Mouse (Mus musculus) liver, postnatal 0 days (tissue): ENCODE results near the gene Nnat. TPM values are rescaled to one million over a fixed set of nuclear protein-coding genes. Genes with fewer than 3 reads are reported as not detected.

Experiments used
- ATAC-seq: fragments of 200-750 bp; cut with Nextera tagmentation; 2 replicates; pipeline ENCODE4 v1.8.0; 2017; ENCODE audit warnings: mild to moderate bottlenecking, moderate library complexity
- DNase-seq: peaks from one replicate; pipeline ENCODE4 v3.0.0-alpha.2; 2016
- H3K27ac ChIP-seq: fragments of 300-500 bp; sonication (generic); 2 replicates; pipeline ENCODE4 v1.5.1; 2014; ENCODE audit warnings: antibody characterized with exemption, moderate library complexity, mild to moderate bottlenecking, low read depth
- H3K27me3 ChIP-seq: fragments of 300-500 bp; sonication (generic); 2 replicates; pipeline ENCODE4 v1.6.1; 2014; ENCODE audit warnings: low read length, control low read depth, mixed read lengths; ENCODE audit not compliant: insufficient read depth
- H3K36me3 ChIP-seq: fragments of 300-500 bp; sonication (generic); replicated peaks from 2 replicates; pipeline ENCODE4 v1.6.1; 2014; ENCODE audit warnings: mild to moderate bottlenecking, control low read depth, low read length, moderate library complexity, mixed read lengths; ENCODE audit not compliant: insufficient read depth
- H3K4me1 ChIP-seq: fragments of 300-500 bp; sonication (generic); 2 replicates; pipeline ENCODE4 v1.6.1; 2014; ENCODE audit warnings: antibody characterized with exemption, mild to moderate bottlenecking, control low read depth; ENCODE audit not compliant: insufficient read depth
- H3K4me2 ChIP-seq: fragments of 300-500 bp; sonication (generic); 2 replicates; pipeline ENCODE4 v1.6.1; 2014; ENCODE audit warnings: low read depth, mild to moderate bottlenecking, low read length, moderate library complexity, mixed read lengths
- H3K4me3 ChIP-seq: fragments of 300-500 bp; sonication (generic); 2 replicates; pipeline ENCODE4 v1.5.1; 2014; ENCODE audit warnings: low read depth, low read length
- H3K9ac ChIP-seq: fragments of 300-500 bp; sonication (generic); replicated peaks from 2 replicates; pipeline ENCODE4 v1.6.1; 2014; ENCODE audit warnings: mild to moderate bottlenecking, moderate library complexity
- H3K9me3 ChIP-seq: fragments of 300-500 bp; sonication (generic); 2 replicates; pipeline ENCODE4 v1.6.1; 2016; ENCODE audit warnings: mild to moderate bottlenecking, control low read depth, low read length, mixed read lengths
- CTCF ChIP-seq: sonication (generic); IDR thresholded peaks from 2 replicates; pipeline ENCODE4 v1.5.1; 2016; ENCODE audit warnings: antibody characterized with exemption, low read depth
- EP300 ChIP-seq: IDR thresholded peaks from 2 replicates; pipeline ENCODE4 v1.6.1; 2016; ENCODE audit warnings: antibody characterized with exemption, low read depth, mild to moderate bottlenecking
- WGBS: fragments of 180-500 bp; shearing (Covaris S2); extraction: QIAGEN DNeasy Blood & Tissue Kit; methylation state at CpG from one replicate; pipeline ENCODE4 v1.1.7; 2014; ENCODE audit not compliant: insufficient replicate concordance; 5-methylcytosine and 5-hydroxymethylcytosine counted together
- polyA plus RNA-seq: library from polyadenylated mRNA; unstranded; fragments of >200 nt; fragmentation: Nextera tagmentation; extraction: Ambion mirVana; gene quantifications from 2 replicates; pipeline ENCODE4 v1.2.1, GENCODE M21; 2015

Gene Nnat
- polyA plus RNA-seq, 1 experiment from 2014 or later, result 6.6 TPM

DNA sequence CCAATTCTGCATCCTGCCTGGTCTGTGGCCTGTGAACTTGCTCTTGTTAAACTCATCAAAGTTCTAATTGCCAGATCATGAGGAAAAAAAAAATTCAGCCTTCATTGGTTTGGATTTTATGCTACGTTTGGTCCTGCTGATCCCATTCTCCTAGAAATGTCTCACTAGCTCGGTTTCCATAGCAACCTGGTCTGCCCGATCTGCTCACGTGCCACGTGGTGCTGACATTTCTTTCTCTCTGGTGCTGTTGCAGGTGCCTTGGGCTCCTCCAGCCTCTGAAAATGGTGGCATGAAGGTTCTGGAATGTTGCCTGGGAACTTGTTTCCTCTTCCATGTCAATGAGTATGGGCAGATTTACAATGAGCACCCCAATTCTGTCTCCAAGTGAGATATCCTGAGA is 39.4 kb upstream of the Nnat start:
- Histone ChIP-seq H3K36me3 (no peaks in the 10 kb centered on the region), H3K9ac (no peak overlapping the region), H3K9me3 (no peaks in the 10 kb centered on the region), H3K4me2 (no peak overlapping the region), H3K4me1 (no peaks in the 10 kb centered on the region), H3K4me3 (no peak overlapping the region), H3K27me3 (0 out of 2 replicates have a peak, but pooled peaks cover 3% of the 10 kb centered on the region), H3K27ac (no peak overlapping the region)
- ATAC-seq (no peak), DNase-seq (no peak)
- TF ChIP-seq CTCF (no peak), EP300 (no peak)
- WGBS, result 46% methylated on average over 5 of the region's 5 CpGs

DNA sequence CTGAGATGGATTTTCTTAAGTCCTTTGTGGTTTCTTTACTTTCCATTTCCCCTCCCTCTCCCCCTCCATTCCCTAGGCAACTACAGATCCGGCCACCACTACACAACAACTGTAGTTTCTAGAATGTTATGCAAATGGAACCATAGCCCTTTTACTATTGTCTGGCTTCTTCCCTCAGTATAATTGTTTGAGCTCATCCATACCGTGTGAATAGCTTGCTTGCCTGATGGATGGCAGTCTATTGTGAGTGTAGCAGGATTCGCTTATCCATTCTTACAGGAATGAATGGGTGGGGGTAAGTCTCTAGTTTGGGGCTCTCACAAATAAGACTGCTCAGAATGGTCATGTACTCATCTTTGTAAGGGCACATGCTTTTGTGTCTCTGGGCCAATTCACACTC is 37.3 kb upstream of the Nnat start:
- 72% methylated on average over 3 of the region's 3 CpGs for WGBS
- H3K36me3 ChIP-seq, result no peaks in the 10 kb centered on the region
- no peak for DNase-seq
- H3K9ac ChIP-seq, result no peak overlapping the region
- H3K4me2 ChIP-seq, result no peak overlapping the region
- no peak overlapping the region for H3K4me3 ChIP-seq
- TF ChIP-seq CTCF (no peak), EP300 (no peak)
- 0 out of 2 replicates have a peak, but pooled peaks cover 3% of the 10 kb centered on the region for H3K27me3 ChIP-seq
- H3K4me1 ChIP-seq, result no peaks in the 10 kb centered on the region
- no peaks in the 10 kb centered on the region for H3K9me3 ChIP-seq
- H3K27ac ChIP-seq, result no peak overlapping the region
- no peak for ATAC-seq

DNA sequence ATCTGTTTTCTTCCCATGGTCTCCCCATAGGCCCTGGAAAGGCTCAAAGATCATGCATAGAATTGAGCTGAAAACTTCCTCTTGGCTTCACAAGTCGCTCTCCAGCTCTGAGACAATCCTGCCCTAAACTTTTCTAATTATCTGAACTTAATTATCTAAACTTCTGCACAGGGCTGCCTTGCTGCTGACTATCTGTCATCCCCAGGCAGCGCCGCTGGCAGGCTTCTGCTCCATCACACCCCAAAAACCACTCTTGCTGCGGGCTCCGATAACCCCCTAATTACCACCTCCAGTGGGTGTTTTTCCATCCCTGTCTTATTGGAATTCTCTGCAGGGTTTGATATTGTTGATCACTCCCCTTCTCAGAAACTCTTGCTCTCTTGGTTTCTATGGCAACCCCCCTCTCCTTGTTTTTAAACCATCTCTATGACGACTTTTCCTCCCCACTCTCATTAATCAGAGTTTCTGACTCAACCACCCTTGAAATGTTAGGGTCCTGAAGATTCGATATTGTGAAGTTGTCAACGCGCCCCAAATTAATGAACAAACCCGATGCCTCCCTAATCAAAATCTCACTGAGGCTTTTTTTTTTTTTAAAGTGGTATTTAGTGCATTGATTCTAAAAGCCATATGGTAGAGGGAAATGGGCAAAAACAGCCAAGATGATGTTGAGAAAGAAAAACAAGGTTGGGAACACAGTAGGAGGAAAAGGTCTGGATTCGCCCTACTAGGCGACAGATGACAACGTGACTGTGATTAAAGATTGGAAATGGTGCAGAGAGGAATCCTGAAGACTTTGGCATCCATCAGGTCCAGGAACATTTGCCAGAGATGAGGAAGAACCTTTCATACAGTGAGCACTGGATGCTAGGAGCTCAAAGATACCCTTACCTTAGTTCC is 29.6 kb upstream of the Nnat start:
- no peak for ATAC-seq
- Histone ChIP-seq H3K36me3 (no peaks in the 10 kb centered on the region), H3K9me3 (no peaks in the 10 kb centered on the region), H3K4me1 (no peaks in the 10 kb centered on the region), H3K27ac (no peak overlapping the region), H3K4me2 (no peak overlapping the region), H3K9ac (no peak overlapping the region), H3K27me3 (no peaks in the 10 kb centered on the region), H3K4me3 (no peak overlapping the region)
- DNase-seq, result no peak
- no peak for TF ChIP-seq CTCF
- no peak for TF ChIP-seq EP300
- WGBS, result 71% methylated on average over 13 of the region's 13 CpGs

DNA sequence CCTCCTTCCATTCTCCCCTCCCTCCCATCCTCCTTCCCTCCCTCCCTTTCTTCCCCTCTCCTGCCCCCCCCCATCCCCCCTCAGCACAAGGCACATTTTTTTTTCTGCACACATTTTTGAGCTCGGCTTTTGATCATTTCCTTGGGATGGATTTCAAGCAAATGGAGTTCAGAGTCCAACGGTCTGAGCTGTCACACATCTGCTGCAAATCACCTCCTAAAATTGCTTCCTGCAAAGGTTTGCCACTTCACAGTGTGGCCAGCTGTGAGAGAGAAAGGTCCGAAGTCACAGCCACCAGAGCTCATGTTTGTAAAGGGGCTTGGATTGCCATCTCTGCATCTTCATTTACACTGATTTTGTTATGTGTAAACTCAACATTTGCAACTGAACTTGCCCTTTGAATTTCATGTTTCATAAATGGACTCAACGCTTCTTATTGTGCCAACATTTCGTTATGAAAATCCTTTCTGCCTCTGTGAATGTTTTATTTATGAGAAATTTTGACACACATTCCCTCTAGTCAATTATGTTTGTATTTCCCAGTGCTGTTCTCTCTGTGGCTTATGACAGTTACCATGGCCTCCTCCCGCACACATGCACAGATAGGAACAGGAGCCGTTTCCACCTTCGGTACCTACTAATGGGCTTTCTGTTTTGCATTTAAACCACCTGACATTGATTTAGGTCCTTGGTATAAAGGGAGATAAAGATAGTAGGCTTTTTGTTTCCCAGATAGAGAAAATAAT is 28.0 kb upstream of the Nnat start:
- no peak overlapping the region for H3K4me2 ChIP-seq
- H3K9me3 ChIP-seq, result no peaks in the 10 kb centered on the region
- no peak overlapping the region for H3K27ac ChIP-seq
- no peaks in the 10 kb centered on the region for H3K36me3 ChIP-seq
- no peak overlapping the region for H3K9ac ChIP-seq
- no peak overlapping the region for H3K4me3 ChIP-seq
- ATAC-seq (no peak), DNase-seq (no peak)
- TF ChIP-seq EP300, result no peak
- no peak for TF ChIP-seq CTCF
- 58% methylated on average over 8 of the region's 8 CpGs for WGBS
- H3K4me1 ChIP-seq, result peaks cover 10% of the 10 kb centered on the region; the same call in 1 of the 2 replicates
- no peaks in the 10 kb centered on the region for H3K27me3 ChIP-seq

DNA sequence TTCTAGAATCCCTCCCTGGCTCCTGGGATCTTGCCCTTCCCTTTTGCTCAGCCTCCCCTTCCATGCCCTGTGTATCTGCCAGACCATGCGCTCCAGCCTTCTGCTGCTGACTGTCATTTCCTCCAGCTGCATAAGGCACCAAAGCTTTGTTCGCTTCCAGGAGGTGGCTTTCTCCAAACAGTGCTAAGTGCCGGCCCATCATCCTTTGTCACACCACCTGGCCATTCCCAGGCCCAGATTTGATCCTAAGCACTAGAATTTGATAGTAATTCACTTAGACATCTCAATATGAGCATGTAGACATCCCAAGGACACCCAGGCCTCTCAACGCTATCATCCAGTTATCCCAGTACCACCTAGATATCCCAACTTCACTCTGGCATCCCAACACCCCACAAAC is 25.7 kb upstream of the Nnat start:
- H3K9me3 ChIP-seq, result no peaks in the 10 kb centered on the region
- no peak overlapping the region for H3K4me2 ChIP-seq
- no peak for DNase-seq
- no peaks in the 10 kb centered on the region for H3K36me3 ChIP-seq
- peaks cover 10% of the 10 kb centered on the region; the same call in 1 of the 2 replicates for H3K4me1 ChIP-seq
- H3K9ac ChIP-seq, result no peak overlapping the region
- TF ChIP-seq CTCF, result no peak
- ATAC-seq, result no peak
- WGBS, result 68% methylated on average over 4 of the region's 4 CpGs
- no peaks in the 10 kb centered on the region for H3K27me3 ChIP-seq
- H3K4me3 ChIP-seq, result no peak overlapping the region
- H3K27ac ChIP-seq, result no peak overlapping the region

DNA sequence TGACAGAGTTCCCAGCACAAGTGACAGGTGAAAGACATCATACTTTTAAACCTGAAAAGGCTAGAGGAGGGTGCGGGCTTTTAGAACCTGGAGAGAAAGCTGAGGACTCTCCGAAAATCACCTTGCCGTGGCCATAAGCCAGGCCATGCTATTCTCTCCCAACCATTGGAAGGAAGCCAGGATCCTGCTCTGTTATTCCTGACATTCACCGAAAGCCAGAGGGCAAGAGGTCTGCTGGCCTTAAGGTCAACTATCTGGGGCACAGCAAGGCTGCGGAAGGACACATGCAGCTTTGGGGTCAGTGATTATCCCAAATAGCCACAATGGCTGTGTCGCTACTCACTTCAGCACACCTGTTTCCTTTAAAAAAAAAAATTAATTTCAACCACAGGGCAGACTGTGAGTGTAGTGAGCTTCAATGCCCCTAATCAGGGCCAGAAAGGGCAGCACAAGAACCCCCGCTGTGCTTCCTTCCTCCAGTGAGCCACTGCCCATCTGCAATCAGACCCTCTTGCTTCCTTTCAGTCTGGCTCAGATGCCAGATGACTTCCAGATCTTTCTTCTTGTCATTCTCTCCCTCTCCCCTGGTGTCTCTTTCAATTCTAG is 23.3 kb upstream of the Nnat start:
- Histone ChIP-seq H3K36me3 (no peaks in the 10 kb centered on the region), H3K9me3 (no peaks in the 10 kb centered on the region), H3K27me3 (no peaks in the 10 kb centered on the region), H3K4me3 (no peak overlapping the region), H3K4me2 (no peak overlapping the region), H3K27ac (0 out of 2 replicates have a peak overlapping the region, but pooled peaks have one; percentile 18), H3K9ac (no peak overlapping the region), H3K4me1 (peaks cover 17% of the 10 kb centered on the region)
- TF ChIP-seq CTCF (no peak), EP300 (no peak)
- DNase-seq, result peak; percentile 52
- WGBS, result 46% methylated on average over 7 of the region's 7 CpGs
- peak; percentile 82 for ATAC-seq
